Mouse (Mus musculus) forebrain, embryonic 14.5 days (tissue): ENCODE data around the gene OR5BS1P. TPM values are rescaled to one million over a fixed set of nuclear protein-coding genes. Genes with fewer than 3 reads are reported as not detected.
"Not testable (repeated sequence)": the region's sequence is repeated elsewhere in the genome, so short reads cannot be mapped to it uniquely, and the experiment has no call there.

Experiments
- ATAC-seq: fragments of 200-750 bp; cut with Nextera tagmentation; 2 replicates; pipeline ENCODE4 v1.8.0; 2017; ENCODE audit warnings: mild to moderate bottlenecking, moderate library complexity
- DNase-seq: peaks from one replicate; pipeline ENCODE4 v3.0.0-alpha.2; 2015; ENCODE audit warnings: low spot score
- H3K27ac ChIP-seq: fragments of 300-500 bp; sonication (generic); 2 replicates; pipeline ENCODE4 v1.5.1; 2014; ENCODE audit warnings: low read depth, mild to moderate bottlenecking, control low read depth, low read length, moderate library complexity
- H3K27me3 ChIP-seq: fragments of 300-500 bp; sonication (generic); replicated peaks from 2 replicates; pipeline ENCODE4 v1.6.1; 2014; ENCODE audit warnings: low read length, control low read depth, mixed read lengths; ENCODE audit not compliant: control insufficient read depth, insufficient read depth
- H3K36me3 ChIP-seq: fragments of 300-500 bp; sonication (generic); 2 replicates; pipeline ENCODE4 v1.6.1; 2014; ENCODE audit warnings: low read length, control low read depth; ENCODE audit not compliant: control insufficient read depth, insufficient read depth
- H3K4me1 ChIP-seq: fragments of 300-500 bp; sonication (generic); 2 replicates; pipeline ENCODE4 v1.6.1; 2014; ENCODE audit warnings: antibody characterized with exemption, low read length, control low read depth; ENCODE audit not compliant: control insufficient read depth, insufficient read depth
- H3K4me2 ChIP-seq: fragments of 300-500 bp; sonication (generic); 2 replicates; pipeline ENCODE4 v1.6.1; 2014; ENCODE audit warnings: mild to moderate bottlenecking, control low read depth, low read length
- H3K4me3 ChIP-seq: fragments of 300-500 bp; sonication (generic); 2 replicates; pipeline ENCODE4 v1.5.1; 2014; ENCODE audit warnings: low read depth, low read length, control low read depth
- H3K9ac ChIP-seq: fragments of 300-500 bp; sonication (generic); 2 replicates; pipeline ENCODE4 v1.6.1; 2014; ENCODE audit warnings: mild to moderate bottlenecking, low read length, control low read depth, moderate library complexity
- H3K9me3 ChIP-seq: fragments of 300-500 bp; sonication (generic); replicated peaks from 2 replicates; pipeline ENCODE4 v1.6.1; 2016; ENCODE audit warnings: low read length, control low read depth, mixed read lengths; ENCODE audit not compliant: control insufficient read depth
- WGBS: fragments of 180-500 bp; shearing (Covaris S2); extraction: QIAGEN DNeasy Blood & Tissue Kit; methylation state at CpG from one replicate; pipeline ENCODE4 v1.1.7; 2014; 5-methylcytosine and 5-hydroxymethylcytosine counted together
- polyA plus RNA-seq: library from polyadenylated mRNA; unstranded; fragments of >200 nt; fragmentation: Nextera tagmentation; extraction: Ambion mirVana; gene quantifications from 2 replicates; pipeline ENCODE4 v1.2.1, GENCODE M21; 2014

Gene OR5BS1P
- polyA plus RNA-seq, 1 experiment from 2014 or later, result not detected

DNA sequence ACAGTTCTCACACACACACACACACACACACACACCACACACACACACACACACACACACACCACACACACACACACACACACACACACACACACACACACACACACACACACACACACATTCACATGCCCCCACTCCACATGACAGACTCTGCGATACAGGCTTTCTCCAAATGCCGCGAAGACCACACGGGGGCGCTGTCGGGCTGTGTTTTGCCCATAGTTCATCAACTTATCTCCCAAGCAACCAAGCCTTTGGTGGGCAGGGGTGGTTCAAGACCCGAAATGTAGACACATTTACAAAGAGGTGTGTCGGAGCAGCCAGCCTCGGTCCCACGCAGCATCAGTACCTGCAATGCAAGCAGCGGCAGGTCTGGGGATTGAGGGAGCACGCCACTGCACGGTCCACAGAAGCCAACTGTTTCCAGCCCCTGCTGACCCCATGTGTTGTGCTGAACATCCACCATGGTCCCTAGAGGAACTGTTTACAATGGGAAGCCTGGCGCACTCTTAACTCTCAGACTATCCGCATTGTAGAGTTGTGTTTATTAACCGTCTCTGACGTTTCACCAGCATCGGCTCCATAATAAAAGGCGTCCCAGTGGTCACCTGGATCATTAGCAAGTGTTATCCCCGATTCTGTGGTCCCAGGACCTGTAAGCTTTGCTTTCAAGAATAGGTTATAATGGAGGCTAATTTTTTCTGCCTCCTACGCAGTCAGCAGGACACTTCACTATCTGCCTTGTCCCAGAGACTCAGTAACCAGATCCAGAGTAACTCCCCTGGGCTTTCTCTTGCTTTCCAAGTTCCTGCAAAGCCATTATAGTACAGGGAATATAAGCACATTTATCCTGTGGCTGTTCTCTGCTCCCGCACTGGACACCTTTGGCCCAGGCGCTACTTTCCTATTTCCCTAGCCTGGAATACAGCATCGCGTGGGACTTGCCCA lies 41.0 kb downstream of the OR5BS1P start:
- Histone ChIP-seq H3K27me3 (no peaks in the 10 kb centered on the region), H3K4me1 (no peaks in the 10 kb centered on the region), H3K36me3 (no peaks in the 10 kb centered on the region), H3K9me3 (no peaks in the 10 kb centered on the region), H3K9ac (no peak overlapping the region), H3K4me3 (no peak overlapping the region), H3K27ac (no peak overlapping the region), H3K4me2 (peak overlapping the region; percentile 37)
- DNase-seq (peak; percentile 82), ATAC-seq (0 out of 2 replicates have a peak, but pooled peaks have one; percentile 7)
- WGBS, result 30% methylated on average over 25 of the region's 25 CpGs

DNA sequence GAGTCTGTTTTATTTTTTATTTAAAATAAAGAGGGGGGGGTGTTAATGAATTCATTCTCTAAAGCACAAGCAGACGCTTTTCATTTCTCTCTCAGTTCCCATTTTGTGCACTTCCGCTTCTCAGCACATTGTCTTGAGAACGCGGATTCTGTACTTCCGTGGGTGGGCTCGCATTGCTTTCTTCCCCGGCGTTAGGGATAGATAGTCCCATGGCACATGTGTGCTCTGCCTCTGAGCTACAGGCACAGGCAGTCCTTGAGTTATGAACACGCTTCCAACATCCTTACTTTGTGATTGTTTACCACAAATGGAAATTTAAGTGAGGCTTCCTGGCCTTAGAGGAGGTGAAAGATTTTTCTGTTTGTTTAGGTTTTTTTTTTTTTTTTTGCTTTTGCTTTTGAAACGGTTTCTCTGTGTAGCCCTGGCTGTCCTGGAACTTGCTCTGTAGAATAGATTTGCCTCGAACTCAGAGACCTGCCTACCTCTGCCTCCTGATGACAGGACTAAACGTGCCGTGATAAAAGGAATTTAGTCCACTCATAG lies 41.8 kb downstream of the OR5BS1P start:
- no peak overlapping the region for H3K4me2 ChIP-seq
- no peak for DNase-seq
- WGBS, result 61% methylated on average over 13 of the region's 13 CpGs

DNA sequence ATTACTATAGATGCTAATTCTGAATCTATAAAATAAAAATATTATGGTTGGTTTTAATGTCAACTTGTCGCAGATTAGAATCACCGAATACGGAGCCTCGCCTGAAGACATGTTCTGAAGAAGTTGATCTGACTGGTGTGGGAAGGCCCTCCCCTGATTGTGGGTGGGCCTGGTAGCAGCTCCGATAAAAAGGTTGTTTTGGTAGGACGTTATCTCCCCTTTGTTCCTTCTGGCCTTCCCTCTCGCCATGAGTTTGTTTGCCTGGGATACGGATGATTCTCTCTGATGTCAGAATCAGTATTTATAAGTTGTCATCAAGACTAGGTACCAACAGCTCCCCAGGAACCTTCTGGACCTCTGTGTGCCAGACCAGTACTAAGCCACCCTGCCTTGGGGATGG lies 42.5 kb downstream of the OR5BS1P start:
- 77% methylated on average over 8 of the region's 8 CpGs for WGBS
- H3K9me3 ChIP-seq, result no peaks in the 10 kb centered on the region
- 0 out of 2 replicates have a peak, but pooled peaks cover 5% of the 10 kb centered on the region for H3K36me3 ChIP-seq
- H3K4me2 ChIP-seq, result no peak overlapping the region
- DNase-seq (no peak), ATAC-seq (no peak)
- no peaks in the 10 kb centered on the region for H3K27me3 ChIP-seq
- H3K4me3 ChIP-seq, result no peak overlapping the region
- H3K4me1 ChIP-seq, result no peaks in the 10 kb centered on the region
- H3K9ac ChIP-seq, result no peak overlapping the region
- no peak overlapping the region for H3K27ac ChIP-seq

More for the DNA sequence above, 41.8 kb downstream of the OR5BS1P start:
- Histone ChIP-seq H3K27ac (no peak overlapping the region), H3K9ac (no peak overlapping the region), H3K9me3 (no peaks in the 10 kb centered on the region), H3K27me3 (no peaks in the 10 kb centered on the region), H3K4me3 (no peak overlapping the region), H3K4me1 (no peaks in the 10 kb centered on the region), H3K36me3 (no peaks in the 10 kb centered on the region)
- ATAC-seq, result no peak

DNA sequence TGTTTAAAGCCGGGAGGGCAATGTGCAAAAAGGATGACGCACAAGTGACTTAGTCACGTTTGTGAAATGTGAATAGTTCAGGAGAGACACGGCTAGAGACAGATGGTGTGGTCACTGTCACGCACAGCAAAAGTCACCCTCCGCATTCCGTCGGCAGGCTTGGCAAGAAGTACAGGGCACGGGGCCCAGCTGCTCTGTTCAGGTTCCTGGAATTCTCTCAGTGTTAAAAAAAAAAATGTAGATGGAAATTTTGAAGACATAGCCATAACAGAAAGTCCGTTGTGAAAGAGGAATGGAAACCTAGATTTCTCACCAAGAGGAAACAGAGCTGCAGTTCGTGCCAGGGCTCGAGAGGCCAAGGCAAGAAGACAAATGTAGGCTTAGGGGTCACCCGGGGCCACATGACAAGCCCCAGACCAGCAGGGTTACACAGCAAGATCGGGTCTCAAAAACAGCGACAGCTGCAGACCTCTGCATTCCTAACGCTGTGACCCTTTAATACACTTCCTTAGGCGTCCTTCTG lies 43.2 kb downstream of the OR5BS1P start:
- no peak for ATAC-seq
- no peak overlapping the region for H3K9ac ChIP-seq
- peaks cover 10% of the 10 kb centered on the region for H3K36me3 ChIP-seq
- H3K9me3 ChIP-seq, result no peaks in the 10 kb centered on the region
- no peak overlapping the region for H3K27ac ChIP-seq
- WGBS, result 72% methylated on average over 17 of the region's 17 CpGs
- H3K4me2 ChIP-seq, result no peak overlapping the region
- DNase-seq, result no peak
- no peak overlapping the region for H3K4me3 ChIP-seq
- H3K4me1 ChIP-seq, result no peaks in the 10 kb centered on the region
- no peaks in the 10 kb centered on the region for H3K27me3 ChIP-seq

DNA sequence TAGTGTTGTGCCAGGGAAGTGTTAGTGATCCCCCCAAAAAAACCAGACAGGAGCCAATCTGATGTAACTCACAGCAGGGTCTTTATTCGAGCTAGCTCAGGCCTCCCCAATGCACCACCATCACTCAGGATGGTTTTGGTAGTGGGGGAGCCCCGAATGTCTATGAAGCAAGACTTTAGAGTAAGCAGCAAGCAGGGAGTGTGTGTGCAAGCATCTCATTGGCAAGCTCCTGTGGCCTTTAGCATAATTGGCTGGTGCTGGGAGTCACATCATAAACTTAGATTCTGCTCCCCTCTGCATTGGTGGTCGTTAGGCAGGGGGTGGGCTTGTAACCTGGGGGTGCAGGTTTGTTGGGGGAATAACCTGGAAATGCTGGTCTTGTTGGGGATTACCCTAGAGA lies 44.0 kb downstream of the OR5BS1P start:
- not testable (repeated sequence) for H3K27ac ChIP-seq, ATAC-seq, H3K9me3 ChIP-seq, H3K4me2 ChIP-seq, H3K27me3 ChIP-seq, H3K4me1 ChIP-seq, H3K4me3 ChIP-seq, DNase-seq, H3K9ac ChIP-seq
- peaks cover 18% of the 10 kb centered on the region for H3K36me3 ChIP-seq
- WGBS, result 67% methylated on average over 3 of the region's 3 CpGs

DNA sequence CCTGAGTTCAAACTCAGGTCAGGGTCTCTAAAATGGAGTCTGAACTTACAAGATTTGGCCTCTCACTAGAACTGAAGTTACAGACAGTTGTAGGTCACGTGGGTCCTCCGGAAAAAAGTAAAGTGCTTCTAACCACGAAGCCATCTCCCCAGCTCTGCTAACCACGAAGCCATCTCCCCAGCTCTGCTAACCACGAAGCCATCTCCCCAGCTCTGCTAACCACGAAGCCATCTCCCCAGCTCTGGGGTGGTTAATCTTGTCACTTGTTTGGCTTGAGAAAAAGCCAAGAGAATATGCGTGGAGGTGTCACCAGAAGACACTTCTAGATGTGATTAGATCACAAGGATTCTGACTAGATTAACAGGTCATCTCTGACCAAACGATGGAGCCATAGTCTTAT lies 44.5 kb downstream of the OR5BS1P start:
- Histone ChIP-seq H3K4me1 (no peaks in the 10 kb centered on the region), H3K4me3 (no peak overlapping the region), H3K9ac (no peak overlapping the region), H3K27me3 (no peaks in the 10 kb centered on the region), H3K36me3 (peaks cover 18% of the 10 kb centered on the region), H3K9me3 (no peaks in the 10 kb centered on the region), H3K4me2 (no peak overlapping the region), H3K27ac (no peak overlapping the region)
- WGBS, result 82% methylated on average over 8 of the region's 8 CpGs
- ATAC-seq (no peak), DNase-seq (no peak)

DNA sequence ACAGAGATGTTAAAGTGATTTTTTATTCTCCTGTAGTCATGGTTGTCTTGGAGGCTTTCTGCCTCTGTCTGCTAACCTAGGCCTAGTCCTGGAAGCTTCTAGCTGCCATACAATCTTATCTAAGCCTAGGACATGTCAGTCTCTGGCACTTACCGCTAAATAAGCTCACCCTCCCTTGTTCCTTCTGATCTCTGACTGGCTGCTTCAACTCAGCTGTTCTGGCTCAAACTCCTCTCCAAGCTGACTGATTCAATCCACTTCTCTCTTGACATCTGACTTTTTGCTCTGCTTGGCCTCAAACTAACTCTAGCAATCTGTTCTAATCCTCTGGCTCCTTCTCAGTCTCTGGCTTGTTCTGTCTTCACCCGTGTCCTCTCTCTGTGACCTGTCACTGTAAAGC lies 45.1 kb downstream of the OR5BS1P start:
- not testable (repeated sequence) for DNase-seq, H3K4me3 ChIP-seq, H3K4me1 ChIP-seq, H3K4me2 ChIP-seq, H3K9ac ChIP-seq, ATAC-seq, H3K27ac ChIP-seq, H3K9me3 ChIP-seq, H3K27me3 ChIP-seq
- WGBS, result 87% methylated on average over 2 of the region's 2 CpGs
- H3K36me3 ChIP-seq, result peaks cover 23% of the 10 kb centered on the region

DNA sequence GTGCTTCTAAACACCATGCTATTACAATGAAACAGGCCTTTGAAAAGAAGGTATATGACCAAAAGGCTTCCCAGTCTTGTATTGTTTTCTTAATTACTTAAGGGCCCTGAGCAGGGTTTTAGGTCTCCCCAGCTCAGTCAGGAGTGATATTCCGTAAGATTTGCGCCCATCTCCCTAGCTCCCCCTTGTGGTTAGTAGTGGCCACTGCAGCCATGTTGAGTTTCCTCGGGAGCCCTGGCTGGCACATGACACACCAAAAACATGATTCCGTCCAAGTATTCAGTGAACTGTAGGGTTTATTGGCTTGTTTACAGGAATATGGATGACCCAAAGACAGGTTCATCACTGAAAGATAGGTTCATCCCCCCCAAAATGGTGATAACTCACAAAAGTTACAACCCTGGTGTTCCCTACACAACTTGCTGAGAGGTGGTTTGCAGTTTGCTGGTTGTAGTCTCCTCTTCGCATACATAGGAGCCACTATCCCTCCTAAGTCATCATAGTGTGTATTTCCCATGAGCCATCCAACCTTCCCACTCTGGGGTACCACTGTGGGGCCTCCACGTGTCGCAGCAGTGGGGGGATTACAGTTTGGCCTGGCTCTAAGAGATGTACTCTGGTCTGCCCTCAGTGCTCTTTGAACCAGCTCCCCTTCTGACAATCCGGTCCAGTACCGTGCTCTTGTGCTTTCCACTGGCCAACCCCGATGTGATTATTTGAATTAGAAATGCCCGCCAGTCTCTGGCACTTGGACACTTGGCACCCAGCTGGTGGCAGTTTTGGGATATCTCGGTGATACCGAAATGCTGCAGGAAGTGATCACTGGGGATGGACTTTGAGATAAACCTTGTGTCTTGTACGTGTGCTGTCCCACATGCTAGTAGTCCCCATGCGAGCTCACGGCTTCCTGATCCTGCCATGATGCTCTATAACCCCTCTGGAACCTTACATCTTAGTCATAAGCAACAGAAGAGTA lies 48.0 kb downstream of the OR5BS1P start:
- Histone ChIP-seq H3K27ac (no peak overlapping the region), H3K4me3 (no peak overlapping the region), H3K4me2 (no peak overlapping the region), H3K27me3 (no peaks in the 10 kb centered on the region), H3K9me3 (no peaks in the 10 kb centered on the region), H3K9ac (no peak overlapping the region), H3K36me3 (peaks cover 52% of the 10 kb centered on the region), H3K4me1 (no peaks in the 10 kb centered on the region)
- ATAC-seq, result no peak
- peak; percentile 55 for DNase-seq
- WGBS, result 69% methylated on average over 16 of the region's 16 CpGs
